Mouse (Mus musculus): Measurements from ENCODE around the gene Pde6d. TPM values are rescaled to one million over a fixed set of nuclear protein-coding genes. Genes with fewer than 3 reads are reported as not detected.

Pde6d gene
- polyA plus RNA-seq, 1 experiment = 76.3 TPM

- TF ChIP-seq GATA1 (IDR thresholded peaks at IDR 0.05; ENCODE audit: low read length) = no peak
These were observed 49.9 kb downstream of the Pde6d start for GRCm38 (mm10) chr1:86532362-86533051.

GRCm38 (mm10) chr1:86531547-86532321 is 50.7 kb downstream of the Pde6d start:
- no peak for TF ChIP-seq GATA1 (IDR thresholded peaks at IDR 0.05; ENCODE audit: low read length)

DNA sequence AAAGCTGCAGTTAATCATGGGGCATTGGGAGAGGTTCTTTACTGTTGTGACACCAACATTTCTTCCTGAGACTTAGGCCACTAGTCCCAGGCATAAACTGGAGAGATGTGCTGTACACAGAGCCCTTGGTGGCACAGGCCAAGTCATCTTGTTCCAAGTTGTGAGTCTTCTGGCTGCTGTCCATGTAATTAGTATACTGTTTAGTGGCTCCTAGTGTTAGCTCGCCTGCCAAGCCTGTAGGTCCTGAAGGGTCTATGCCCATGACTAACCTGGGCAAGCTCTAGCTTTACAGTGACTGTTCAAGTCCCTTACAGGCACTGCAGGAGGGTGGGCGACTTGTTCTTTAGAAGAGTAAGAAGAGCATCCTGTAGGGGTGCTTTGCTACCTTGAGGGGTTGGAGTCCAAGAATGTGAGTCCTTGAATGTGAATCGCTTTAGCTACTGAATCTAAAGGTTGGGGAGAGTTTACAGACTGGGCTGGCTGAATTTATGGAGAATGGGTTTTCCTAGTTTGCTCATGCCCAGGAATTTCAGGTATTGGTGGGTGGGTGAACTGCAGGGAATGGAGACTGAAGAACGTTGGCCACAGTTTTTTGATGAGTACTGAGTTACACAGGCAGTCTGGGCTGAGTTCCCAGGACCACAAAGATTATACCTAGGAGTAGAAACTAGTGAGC is 51.4 kb downstream of the Pde6d start:
- TF ChIP-seq GATA1 (IDR thresholded peaks at IDR 0.05; ENCODE audit: low read length) = no peak

GRCm38 (mm10) chr1:86529590-86529989 is 52.8 kb downstream of the Pde6d start:
- TF ChIP-seq GATA1 (IDR thresholded peaks at IDR 0.05; ENCODE audit: low read length) = no peak

DNA sequence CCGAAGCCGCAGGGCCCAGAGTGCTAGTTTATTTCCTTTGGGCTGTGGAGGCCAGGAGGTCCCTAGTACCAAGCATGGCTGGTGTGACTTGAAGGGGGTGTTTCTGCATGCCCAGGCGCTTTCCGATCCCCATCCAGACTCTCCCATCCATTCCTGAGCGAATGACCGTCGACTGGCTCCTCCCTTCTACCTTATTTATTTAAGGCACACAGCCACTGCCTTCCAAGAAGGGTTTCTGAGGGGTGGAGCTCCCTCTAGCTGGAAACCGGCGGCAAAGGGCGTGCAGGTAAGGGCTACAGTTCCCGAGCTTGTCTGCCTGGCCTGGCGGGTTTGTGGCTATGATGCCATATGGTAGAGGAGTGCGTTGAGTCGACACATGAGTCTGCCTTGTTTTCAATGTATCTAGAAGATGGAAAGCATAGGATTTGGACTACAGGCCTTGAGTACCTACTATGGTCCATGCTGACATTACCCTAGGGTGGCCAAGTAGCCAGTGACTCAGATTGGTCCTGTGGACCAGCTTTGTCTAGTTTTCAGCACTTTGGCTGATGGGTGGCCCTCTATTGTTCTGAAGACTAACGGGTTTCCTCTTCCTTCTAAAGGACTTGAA is 53.8 kb downstream of the Pde6d start:
- TF ChIP-seq GATA1 (IDR thresholded peaks at IDR 0.05; ENCODE audit: low read length) = no peak

DNA sequence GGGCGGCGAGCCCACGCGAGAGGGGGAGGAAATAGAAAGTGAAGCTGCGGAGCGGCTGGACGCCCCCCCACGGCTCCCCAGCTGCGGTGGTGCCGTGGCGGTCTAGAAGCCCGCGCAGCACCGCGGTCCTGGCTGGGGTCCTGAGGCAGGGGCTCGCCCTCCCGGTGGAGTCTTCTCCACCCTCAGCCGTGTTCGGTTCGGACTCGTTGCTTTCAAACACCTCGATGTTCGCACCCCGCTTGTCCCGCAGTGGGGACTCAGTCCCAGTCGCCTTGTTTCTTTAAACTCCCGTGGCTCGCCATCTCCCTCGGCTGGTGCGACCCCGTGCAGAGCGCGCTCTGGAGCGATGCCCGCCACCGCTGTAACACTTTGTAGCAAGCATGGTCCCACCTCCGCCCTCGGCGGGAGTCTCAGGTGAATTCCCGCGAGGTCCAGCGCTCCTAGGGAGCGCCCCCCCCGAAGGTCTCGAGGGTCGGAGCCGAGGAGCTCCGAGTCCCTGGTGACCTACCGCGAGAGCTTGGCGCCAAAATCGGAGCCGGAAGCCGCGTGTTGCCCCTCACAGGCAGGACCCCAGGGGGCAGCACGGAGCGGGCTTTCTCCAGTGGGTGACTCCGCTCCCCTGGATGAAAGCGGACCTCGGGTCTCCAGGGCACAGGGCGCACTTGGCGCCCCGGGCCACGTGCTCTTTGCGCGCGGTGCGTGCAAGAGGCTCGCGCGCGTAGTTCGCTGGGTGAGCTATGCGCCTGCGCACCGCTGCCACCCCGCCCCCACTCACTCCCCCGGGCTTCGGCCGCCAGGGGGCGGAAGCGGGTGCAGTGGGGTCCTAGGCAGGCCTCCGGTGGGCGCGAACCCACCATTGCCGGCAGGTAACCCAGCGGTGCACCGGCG is 54.6 kb downstream of the Pde6d start:
- no peak for TF ChIP-seq GATA1 (IDR thresholded peaks at IDR 0.05; ENCODE audit: low read length)

- no peak for TF ChIP-seq GATA1 (IDR thresholded peaks at IDR 0.05; ENCODE audit: low read length)
These were observed 55.4 kb downstream of the Pde6d start for GRCm38 (mm10) chr1:86526789-86527598.

DNA sequence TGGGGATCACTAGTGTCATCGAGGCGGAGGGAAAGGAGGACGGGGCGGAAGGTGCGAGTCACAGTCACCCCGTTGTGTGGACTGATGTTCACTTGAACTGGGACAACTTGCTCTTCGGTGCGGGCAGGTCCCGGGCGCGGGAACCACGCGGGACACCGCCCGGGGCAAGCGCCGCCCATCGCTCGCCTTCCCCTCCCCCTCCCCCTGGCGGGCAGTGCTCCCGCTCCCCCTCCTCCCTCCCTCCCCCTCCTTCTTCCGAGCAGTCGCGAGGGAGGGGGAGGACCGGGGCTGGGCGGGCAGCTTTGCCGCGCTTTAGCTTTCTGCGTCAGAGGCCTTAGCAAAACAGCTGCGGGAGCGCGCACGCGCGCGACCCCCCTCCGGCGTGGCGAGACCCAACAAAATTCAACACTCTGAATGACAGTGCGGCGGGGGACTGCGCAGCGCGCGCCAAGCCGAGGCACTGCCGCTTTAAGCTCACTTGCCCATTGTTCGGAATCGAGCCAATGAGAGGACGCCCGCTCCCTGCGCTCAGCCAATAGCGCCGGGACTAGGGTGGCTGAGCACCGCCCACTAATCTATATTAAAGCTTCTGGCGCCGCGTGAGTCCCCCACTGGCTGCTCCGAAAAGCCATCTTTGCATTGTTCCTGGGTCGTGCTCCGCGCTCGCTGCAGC is 56.2 kb downstream of the Pde6d start, which contains the start of gene Ptma:
TSS of gene Ptma (plus strand) at position 611 of the 673 bp plus-strand sequence.
- no peak for TF ChIP-seq GATA1 (IDR thresholded peaks at IDR 0.05; ENCODE audit: low read length)

- TF ChIP-seq GATA1 (IDR thresholded peaks at IDR 0.05; ENCODE audit: low read length) = no peak
These were observed 56.8 kb downstream of the Pde6d start for GRCm38 (mm10) chr1:86525499-86526115.

GRCm38 (mm10) chr1:86524619-86525498 is 57.6 kb downstream of the Pde6d start:
- no peak for TF ChIP-seq GATA1 (IDR thresholded peaks at IDR 0.05; ENCODE audit: low read length)

GRCm38 (mm10) chr1:86523776-86524618 is 58.4 kb downstream of the Pde6d start:
- TF ChIP-seq GATA1 (IDR thresholded peaks at IDR 0.05; ENCODE audit: low read length) = peak; percentile 99

All from G1E-ER4 (cell line).